Mouse (Mus musculus): Measurements from ENCODE around the gene Efemp2. TPM values are rescaled to one million over a fixed set of nuclear protein-coding genes. Genes with fewer than 3 reads are reported as not detected.

The Efemp2 gene
- 46.9 and 50.9 TPM in 2 replicates for polyA plus RNA-seq (2016; fragmentation: Nextera tagmentation; extraction: Ambion mirVana)

GRCm38 (mm10) chr19:5473720-5474119, at the start of gene Efemp2:
Gene Efemp2 (plus strand): TSS chr19:5473954.
- WGBS: 2% methylated on average over 22 of the region's 22 CpGs

GRCm38 (mm10) chr19:5424092-5424781, 49.5 kb upstream of the Efemp2 start:
- WGBS: under 1% methylated on average over 48 of the region's 48 CpGs
- DNase-seq (ENCODE audit: extremely low spot score, low spot score): no peak
- Histone ChIP-seq H3K36me3 (replicated peaks) (peaks cover 72% of the 10 kb centered on the region), H3K27ac (peak overlapping the region; percentile 97), H3K27me3 (ENCODE audit: poor library complexity, severe bottlenecking) (no peaks in the 10 kb centered on the region), H3K4me3 (peak overlapping the region; percentile 86), H3K4me1 (peaks cover 46% of the 10 kb centered on the region), H3K9me3 (no peaks in the 10 kb centered on the region)

More at GRCm38 (mm10) chr19:5473720-5474119, at the start of gene Efemp2:
- peaks cover 18% of the 10 kb centered on the region for H3K36me3 ChIP-seq (replicated peaks)
- peak within 1 kb of the TSS; percentile 90 for H3K27ac ChIP-seq
- H3K4me3 ChIP-seq: peak within 1 kb of the TSS; percentile 72
- no peaks in the 10 kb centered on the region for H3K9me3 ChIP-seq
- H3K4me1 ChIP-seq: peaks cover 28% of the 10 kb centered on the region
- peak; percentile 67 for DNase-seq (ENCODE audit: extremely low spot score, low spot score)
- peaks cover 17% of the 10 kb centered on the region for H3K27me3 ChIP-seq (ENCODE audit: poor library complexity, severe bottlenecking)

- Histone ChIP-seq H3K4me1 (peaks cover 46% of the 10 kb centered on the region), H3K27ac (peak within 1 kb of the TSS; percentile 97), H3K9me3 (no peaks in the 10 kb centered on the region), H3K27me3 (ENCODE audit: poor library complexity, severe bottlenecking) (no peaks in the 10 kb centered on the region), H3K4me3 (peak within 1 kb of the TSS; percentile 86), H3K36me3 (replicated peaks) (peaks cover 65% of the 10 kb centered on the region)
- under 1% methylated on average over 84 of the region's 87 CpGs for WGBS
- peak; percentile 97 for DNase-seq (ENCODE audit: extremely low spot score, low spot score)
Measured at GRCm38 (mm10) chr19:5424782-5425741, 48.7 kb upstream of the Efemp2 start, which contains the start of the genes Drap1 and AI837181. Gene Drap1 (minus strand): TSS chr19:5424979. Gene AI837181 (plus strand): TSS chr19:5425144.

- peak overlapping the region; percentile 97 for H3K27ac ChIP-seq
- peaks cover 46% of the 10 kb centered on the region for H3K4me1 ChIP-seq
- peak overlapping the region; percentile 86 for H3K4me3 ChIP-seq
- no peaks in the 10 kb centered on the region for H3K27me3 ChIP-seq (ENCODE audit: poor library complexity, severe bottlenecking)
- DNase-seq (ENCODE audit: extremely low spot score, low spot score): no peak
- H3K9me3 ChIP-seq: no peaks in the 10 kb centered on the region
- WGBS: 91% methylated on average over 18 of the region's 18 CpGs
- peaks cover 55% of the 10 kb centered on the region for H3K36me3 ChIP-seq (replicated peaks)
Measured at GRCm38 (mm10) chr19:5425906-5426565, 47.7 kb upstream of the Efemp2 start.

GRCm38 (mm10) chr19:5426640-5427290, 47.0 kb upstream of the Efemp2 start:
- H3K4me1 ChIP-seq: peaks cover 46% of the 10 kb centered on the region
- H3K36me3 ChIP-seq (replicated peaks): peaks cover 48% of the 10 kb centered on the region
- H3K9me3 ChIP-seq: no peaks in the 10 kb centered on the region
- DNase-seq (ENCODE audit: extremely low spot score, low spot score): no peak
- peak overlapping the region; percentile 86 for H3K4me3 ChIP-seq
- 95% methylated on average over 13 of the region's 13 CpGs for WGBS
- H3K27ac ChIP-seq: 0 out of 2 replicates have a peak overlapping the region, but pooled peaks have one; percentile 40
- H3K27me3 ChIP-seq (ENCODE audit: poor library complexity, severe bottlenecking): no peaks in the 10 kb centered on the region

DNA sequence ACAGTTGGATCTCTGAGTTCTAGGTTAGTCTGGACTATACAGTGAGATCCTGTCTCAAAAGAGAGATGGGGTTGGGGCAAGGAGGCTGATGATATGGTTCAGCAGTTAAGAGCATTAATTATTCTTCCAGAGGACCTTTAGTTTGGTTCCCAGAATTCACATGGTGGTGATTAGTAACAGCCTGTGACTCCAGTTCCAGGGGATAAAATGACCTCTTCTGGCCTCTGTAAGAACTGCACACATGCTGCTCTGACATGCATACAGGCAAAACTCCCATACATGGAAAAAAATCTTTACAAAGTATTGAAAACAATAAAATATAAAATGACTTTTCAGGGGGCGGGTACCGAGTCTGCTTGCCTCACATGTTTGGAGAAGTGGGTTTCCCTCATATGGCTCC, 45.7 kb upstream of the Efemp2 start:
- Histone ChIP-seq H3K36me3 (replicated peaks) (peaks cover 35% of the 10 kb centered on the region), H3K4me3 (no peak overlapping the region; the same call in 1 of the 2 replicates), H3K4me1 (peaks cover 40% of the 10 kb centered on the region), H3K27me3 (ENCODE audit: poor library complexity, severe bottlenecking) (no peaks in the 10 kb centered on the region), H3K9me3 (no peaks in the 10 kb centered on the region), H3K27ac (no peak overlapping the region)
- 84% methylated on average over 2 of the region's 2 CpGs for WGBS
- no peak for DNase-seq (ENCODE audit: extremely low spot score, low spot score)

DNA sequence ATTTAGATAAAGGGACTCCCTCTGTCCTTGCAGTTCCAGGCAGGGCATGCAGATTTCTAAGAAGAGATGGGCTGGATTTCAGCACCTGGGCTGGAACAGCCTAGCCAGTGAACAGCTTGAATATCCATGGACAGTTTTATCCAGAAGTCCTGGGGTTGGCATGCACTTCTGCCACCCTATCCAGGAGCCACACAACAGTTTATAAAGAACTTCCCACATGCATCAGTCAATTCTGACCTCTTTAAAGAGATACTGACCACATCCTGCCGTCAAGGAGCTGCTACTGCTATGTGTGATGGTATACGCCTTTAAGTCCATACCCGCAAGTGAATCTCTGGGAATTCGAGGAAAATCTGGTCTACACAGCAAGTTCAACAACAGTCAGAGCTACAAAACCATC, 44.5 kb upstream of the Efemp2 start:
- peaks cover 30% of the 10 kb centered on the region for H3K36me3 ChIP-seq (replicated peaks)

DNA sequence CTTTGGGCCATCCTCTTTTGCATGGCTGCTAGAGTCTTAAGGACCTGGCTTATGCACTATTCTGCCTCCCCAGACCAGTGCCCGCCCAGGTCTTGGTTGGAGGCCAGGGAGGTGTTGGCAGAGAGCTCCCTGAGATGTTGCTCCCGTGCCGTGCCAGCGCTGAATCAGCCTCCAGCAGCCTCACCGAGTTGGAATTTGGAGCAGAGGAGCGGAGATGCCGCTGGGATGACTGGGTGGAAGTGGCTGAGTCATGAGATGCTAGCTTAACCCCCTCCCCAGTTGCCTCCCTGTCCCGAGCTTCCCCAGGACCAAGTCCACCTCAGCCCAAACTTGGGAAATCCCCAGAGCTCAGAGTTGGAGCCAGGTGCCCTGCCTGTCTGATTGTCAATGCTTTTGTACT, 43.9 kb upstream of the Efemp2 start:
- WGBS: 78% methylated on average over 8 of the region's 8 CpGs
- H3K36me3 ChIP-seq (replicated peaks): peaks cover 30% of the 10 kb centered on the region
- no peak for DNase-seq (ENCODE audit: extremely low spot score, low spot score)
- no peaks in the 10 kb centered on the region for H3K9me3 ChIP-seq
- H3K4me1 ChIP-seq: peaks cover 38% of the 10 kb centered on the region
- H3K27me3 ChIP-seq (ENCODE audit: poor library complexity, severe bottlenecking): peaks cover 6% of the 10 kb centered on the region; the same call in 1 of the 2 replicates
- H3K4me3 ChIP-seq: no peak overlapping the region
- H3K27ac ChIP-seq: no peak overlapping the region

More for the DNA sequence above, 44.5 kb upstream of the Efemp2 start:
- Histone ChIP-seq H3K27me3 (ENCODE audit: poor library complexity, severe bottlenecking) (peaks cover 2% of the 10 kb centered on the region; the same call in 1 of the 2 replicates), H3K4me1 (peaks cover 39% of the 10 kb centered on the region), H3K9me3 (no peaks in the 10 kb centered on the region), H3K4me3 (no peak overlapping the region), H3K27ac (no peak overlapping the region)
- no peak for DNase-seq (ENCODE audit: extremely low spot score, low spot score)
- WGBS: 86% methylated on average over 4 of the region's 4 CpGs

DNA sequence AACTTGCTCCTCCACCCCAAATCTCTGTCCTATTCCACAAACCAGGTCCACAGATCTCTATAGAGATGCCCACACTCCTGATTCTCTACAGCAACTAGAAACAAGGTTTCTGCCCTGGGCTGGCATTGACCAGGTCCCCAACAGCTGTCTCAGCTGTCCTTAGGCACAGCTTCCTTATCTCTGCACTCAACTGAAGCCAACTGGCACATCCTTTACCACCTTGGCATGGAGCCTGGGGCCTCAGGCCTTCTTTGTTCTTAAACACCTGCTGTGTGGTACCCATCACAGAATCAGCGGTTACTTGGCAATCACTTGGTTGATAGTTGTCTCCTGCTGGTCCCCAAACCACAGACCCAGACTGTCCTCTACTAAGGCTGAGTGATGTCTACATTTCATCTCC, 43.3 kb upstream of the Efemp2 start:
- peaks cover 30% of the 10 kb centered on the region for H3K36me3 ChIP-seq (replicated peaks)
- no peak overlapping the region for H3K4me3 ChIP-seq
- no peak for DNase-seq (ENCODE audit: extremely low spot score, low spot score)
- WGBS: 83% methylated on average over 1 of the region's 1 CpGs
- peaks cover 6% of the 10 kb centered on the region; the same call in 1 of the 2 replicates for H3K27me3 ChIP-seq (ENCODE audit: poor library complexity, severe bottlenecking)
- no peak overlapping the region for H3K27ac ChIP-seq
- H3K4me1 ChIP-seq: peaks cover 36% of the 10 kb centered on the region
- no peaks in the 10 kb centered on the region for H3K9me3 ChIP-seq

- Histone ChIP-seq H3K4me1 (peaks cover 20% of the 10 kb centered on the region), H3K27ac (no peak overlapping the region), H3K9me3 (no peaks in the 10 kb centered on the region), H3K27me3 (ENCODE audit: poor library complexity, severe bottlenecking) (peaks cover 6% of the 10 kb centered on the region; the same call in 1 of the 2 replicates), H3K4me3 (no peak overlapping the region), H3K36me3 (replicated peaks) (peaks cover 18% of the 10 kb centered on the region)
- DNase-seq (ENCODE audit: extremely low spot score, low spot score): no peak
- 75% methylated on average over 4 of the region's 4 CpGs for WGBS
Measured at GRCm38 (mm10) chr19:5431911-5432464, 41.8 kb upstream of the Efemp2 start.

GRCm38 (mm10) chr19:5432992-5433852, 40.5 kb upstream of the Efemp2 start:
- no peak for DNase-seq (ENCODE audit: extremely low spot score, low spot score)
- H3K36me3 ChIP-seq (replicated peaks): peaks cover 7% of the 10 kb centered on the region
- no peaks in the 10 kb centered on the region for H3K9me3 ChIP-seq
- H3K27ac ChIP-seq: peak overlapping the region; percentile 84
- peak overlapping the region; percentile 48 for H3K4me3 ChIP-seq
- peaks cover 16% of the 10 kb centered on the region for H3K4me1 ChIP-seq
- H3K27me3 ChIP-seq (ENCODE audit: poor library complexity, severe bottlenecking): peaks cover 6% of the 10 kb centered on the region; the same call in 1 of the 2 replicates
- 17% methylated on average over 16 of the region's 16 CpGs for WGBS

All from forebrain, embryonic 10.5 days (tissue).